Mouse (Mus musculus) adrenal gland, postnatal 14 days (tissue): ENCODE measurements around the gene Prkg1. TPM values are rescaled to one million over a fixed set of nuclear protein-coding genes. Genes with fewer than 3 reads are reported as not detected.
A peak's percentile ranks its signal among the peaks of the same experiment; 100 is the strongest.

Experiments used
- DNase-seq: peaks from one replicate; pipeline ENCODE4 v3.0.0; 2021; ENCODE audit warnings: mixed read lengths
- total RNA-seq: library from RNA; stranded (reverse); gene quantifications from 2 replicates; pipeline ENCODE4 v1.2.3, GENCODE M21; 2021

Gene Prkg1
- total RNA-seq, 1 experiment from 2014 or later, result 8.8 TPM

DNA sequence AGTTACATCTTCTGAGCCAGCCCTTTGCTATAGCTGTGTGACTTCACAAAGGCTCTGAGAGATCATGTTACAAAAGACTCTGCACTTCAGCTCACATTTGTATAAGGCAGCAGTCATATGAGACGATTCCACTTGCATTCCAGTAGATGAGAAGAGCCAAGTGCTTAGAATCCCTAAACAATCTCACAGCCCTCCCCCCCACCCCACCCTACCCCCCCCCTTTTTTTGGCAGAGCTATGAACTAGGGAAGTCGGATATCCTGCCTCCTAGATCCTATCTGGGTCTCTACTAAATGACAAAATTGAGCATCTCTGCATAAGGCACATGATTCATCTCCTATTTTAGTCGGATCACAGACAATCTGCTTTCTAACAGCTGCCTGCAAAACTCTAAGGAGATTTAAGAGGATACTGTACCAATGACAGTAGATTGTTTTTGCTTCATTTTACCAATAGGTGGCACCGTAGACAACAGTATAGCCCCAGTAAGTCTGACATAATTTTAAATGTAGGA lies 921.7 kb downstream of the Prkg1 start:
- DNase-seq, result no peak

DNA sequence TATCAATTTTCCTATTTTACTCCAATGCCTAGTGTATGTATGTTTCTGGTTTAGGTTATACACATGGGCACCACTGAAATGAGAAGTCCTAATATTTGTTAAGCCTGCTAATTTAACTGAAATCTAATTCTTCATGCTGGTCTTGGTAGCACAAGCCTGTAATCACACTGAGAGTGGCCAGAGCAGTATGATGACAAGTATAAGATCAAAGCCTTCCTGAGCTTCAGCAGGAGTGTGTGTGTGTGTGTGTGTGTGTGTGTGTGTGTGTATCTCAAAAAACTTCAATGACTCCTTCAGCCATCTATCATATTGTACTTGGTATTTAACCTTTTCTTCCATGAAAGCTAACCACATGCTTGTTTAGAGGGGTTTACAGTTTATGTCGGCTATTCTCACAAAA lies 922.2 kb downstream of the Prkg1 start:
- no peak for DNase-seq

GRCm38 (mm10) chr19:30833045-30833651 lies 931.7 kb downstream of the Prkg1 start:
- DNase-seq, result no peak

GRCm38 (mm10) chr19:30829231-30829775 lies 935.5 kb downstream of the Prkg1 start:
- DNase-seq, result no peak

- no peak for DNase-seq
These were observed 937.0 kb downstream of the Prkg1 start for GRCm38 (mm10) chr19:30827820-30828219.

GRCm38 (mm10) chr19:30826106-30826505 lies 938.7 kb downstream of the Prkg1 start:
- no peak for DNase-seq

DNA sequence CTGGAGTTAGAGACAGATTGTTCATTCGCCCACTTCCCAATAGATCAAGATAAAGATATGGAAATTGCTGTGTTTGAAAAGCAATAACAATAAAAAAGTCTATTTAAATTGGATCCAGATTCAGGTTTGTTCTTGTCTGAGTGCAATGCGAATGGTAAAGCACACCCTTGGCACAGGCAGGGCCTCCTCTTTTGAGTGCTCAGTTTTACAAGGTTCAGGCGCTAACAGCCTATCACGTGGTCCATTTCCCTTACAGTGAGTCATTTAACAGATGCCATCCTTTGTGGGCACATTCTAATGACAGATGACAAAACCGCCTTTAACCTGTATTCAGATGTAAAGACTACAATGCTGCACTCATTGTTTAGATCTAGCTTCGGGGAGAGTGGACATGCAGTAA lies 949.2 kb downstream of the Prkg1 start:
- no peak for DNase-seq

DNA sequence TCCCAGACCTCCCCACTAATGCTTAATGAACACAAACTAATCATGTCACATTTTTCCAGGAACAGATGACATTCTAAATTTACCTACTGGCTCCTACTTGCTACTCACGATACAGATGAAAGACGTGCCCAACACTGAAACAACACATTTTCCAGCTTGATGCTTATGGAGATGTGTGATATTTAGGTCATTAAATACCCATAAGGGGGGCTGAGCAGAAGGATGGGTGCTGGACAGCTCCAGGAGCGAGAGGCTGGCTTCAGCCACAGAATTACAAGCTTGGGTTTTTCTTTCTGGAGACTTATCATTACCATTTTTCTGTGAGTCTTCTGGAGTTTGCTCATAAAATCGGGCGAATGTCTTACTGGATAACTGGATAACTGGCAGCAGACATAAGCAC lies 958.6 kb downstream of the Prkg1 start:
- no peak for DNase-seq

DNA sequence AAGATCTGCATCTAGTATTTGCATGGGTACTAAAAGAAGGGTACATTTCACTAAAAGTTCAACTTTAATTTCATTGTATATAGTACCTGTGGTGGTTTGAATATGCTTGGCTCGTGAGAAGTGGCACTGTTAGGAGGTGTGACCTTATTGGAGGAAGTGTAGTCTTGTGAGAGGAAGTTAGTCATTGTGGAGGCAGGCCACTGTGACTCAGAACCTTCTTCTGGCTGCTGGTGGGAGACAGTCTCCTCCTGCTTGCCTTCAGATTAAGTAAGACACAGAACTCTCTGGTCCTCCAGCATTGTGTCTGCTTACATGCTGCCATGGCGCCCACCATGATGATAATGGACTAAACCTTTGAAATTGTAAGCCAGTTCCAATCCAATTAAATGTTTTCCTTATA lies 984.0 kb downstream of the Prkg1 start:
- DNase-seq, result no peak

- DNase-seq, result no peak
These were observed 996.5 kb downstream of the Prkg1 start for GRCm38 (mm10) chr19:30768316-30768715.

- no peak for DNase-seq
These were observed 1020.4 kb downstream of the Prkg1 start for GRCm38 (mm10) chr19:30744426-30744825.

DNA sequence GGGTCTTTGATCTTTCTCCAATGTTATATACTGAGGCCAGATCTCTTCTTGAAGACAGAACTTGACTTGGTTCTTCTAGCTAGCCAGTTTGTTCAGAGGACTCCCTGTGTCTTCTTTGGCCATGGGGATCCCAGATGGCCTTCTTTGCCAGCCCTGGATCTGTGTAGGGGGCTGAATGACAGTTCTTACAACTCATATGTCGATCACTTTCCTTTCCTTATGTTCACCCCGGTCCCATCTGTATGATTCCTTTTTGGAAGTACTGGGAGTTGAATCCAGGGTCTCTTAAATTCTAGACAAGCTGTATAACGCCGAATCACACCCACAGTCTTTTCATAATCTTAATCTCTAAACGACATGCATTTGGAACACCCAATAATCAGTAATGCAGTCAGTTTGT lies 1065.7 kb downstream of the Prkg1 start:
- DNase-seq, result no peak

DNA sequence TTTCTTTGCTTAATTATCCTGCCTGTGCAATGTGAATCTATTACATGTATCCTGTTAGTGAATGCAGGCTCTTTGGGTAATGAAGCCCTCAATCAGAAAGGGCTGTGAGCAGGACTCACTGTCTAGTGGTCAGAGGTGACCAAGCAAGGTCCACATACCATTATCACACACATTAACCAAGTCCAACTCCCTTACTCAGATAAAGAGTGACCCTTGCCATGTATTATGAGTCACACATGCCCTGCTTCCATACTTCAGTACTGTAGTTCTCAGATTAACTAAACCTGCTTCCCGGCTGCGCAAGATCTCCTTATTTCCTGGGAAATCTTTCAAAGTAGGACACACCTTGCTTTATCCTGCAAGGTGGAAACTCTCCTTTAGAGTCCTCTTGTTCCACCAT lies 1073.6 kb downstream of the Prkg1 start:
- no peak for DNase-seq

GRCm38 (mm10) chr19:30690691-30691090 lies 1074.1 kb downstream of the Prkg1 start:
- no peak for DNase-seq

DNA sequence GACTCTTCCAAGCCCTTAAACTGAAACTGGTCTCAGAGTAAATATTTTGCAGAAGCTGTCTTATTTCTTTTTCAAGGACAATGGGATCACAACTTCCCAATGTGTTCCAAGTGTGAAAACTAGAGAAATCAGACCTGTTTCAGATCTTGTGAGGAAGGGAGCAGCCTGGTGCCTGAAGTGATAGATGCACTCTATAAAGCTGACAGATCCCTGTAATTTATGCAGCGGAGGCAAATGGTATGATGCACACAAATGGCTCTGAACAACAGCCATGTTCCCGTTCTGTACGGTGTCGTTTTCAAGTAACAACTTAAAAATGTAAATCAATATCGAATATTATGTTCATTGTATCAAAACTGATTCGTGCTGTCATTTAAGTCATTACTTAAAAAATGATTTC lies 1076.9 kb downstream of the Prkg1 start:
- DNase-seq, result no peak

- DNase-seq, result no peak
These were observed 1088.5 kb downstream of the Prkg1 start for GRCm38 (mm10) chr19:30676308-30676707.

DNA sequence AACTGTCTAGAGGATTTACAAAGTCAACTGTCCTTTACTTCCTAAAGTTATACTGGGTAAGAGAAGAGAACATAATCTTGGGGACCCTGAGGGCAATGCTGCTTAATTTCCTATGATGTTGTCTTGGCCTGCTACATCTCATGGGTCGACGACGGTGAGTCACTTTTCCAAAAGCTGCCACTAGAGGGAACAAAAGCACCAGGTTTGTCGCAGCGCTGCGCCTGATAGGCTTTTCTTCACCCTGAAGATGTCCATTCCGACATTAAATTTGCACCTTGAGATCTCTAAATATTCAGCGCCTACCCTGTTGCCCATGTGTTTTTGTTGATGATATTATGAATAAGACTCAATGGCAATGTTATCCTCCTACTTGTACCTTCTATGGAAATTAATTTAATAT lies 1100.6 kb downstream of the Prkg1 start:
- peak; percentile 58 for DNase-seq

DNA sequence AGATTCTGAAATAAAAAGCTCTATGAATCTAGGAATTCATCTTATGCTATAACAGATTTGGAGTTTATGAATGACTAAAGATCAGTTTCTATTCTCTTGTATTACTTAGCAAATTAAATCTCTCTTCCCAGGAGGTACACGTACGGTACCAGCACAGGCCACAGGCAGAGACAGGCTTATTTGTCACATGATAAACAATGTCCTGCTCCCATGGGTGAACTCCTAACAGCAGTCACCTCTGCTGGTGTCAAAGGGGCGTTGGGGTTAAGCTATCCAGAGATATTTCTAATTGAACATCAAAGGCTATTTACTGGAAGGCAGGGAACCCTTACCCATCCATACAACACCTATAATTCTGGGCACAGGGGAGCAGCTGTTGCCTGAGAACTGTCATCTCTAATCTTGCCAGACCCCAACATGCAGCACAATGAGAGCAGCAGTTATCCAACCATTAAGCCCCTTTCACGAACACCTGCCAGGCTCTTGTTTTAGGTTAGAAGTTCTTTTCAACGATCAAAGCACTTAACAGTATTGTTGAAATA lies 1122.1 kb downstream of the Prkg1 start:
- no peak for DNase-seq

DNA sequence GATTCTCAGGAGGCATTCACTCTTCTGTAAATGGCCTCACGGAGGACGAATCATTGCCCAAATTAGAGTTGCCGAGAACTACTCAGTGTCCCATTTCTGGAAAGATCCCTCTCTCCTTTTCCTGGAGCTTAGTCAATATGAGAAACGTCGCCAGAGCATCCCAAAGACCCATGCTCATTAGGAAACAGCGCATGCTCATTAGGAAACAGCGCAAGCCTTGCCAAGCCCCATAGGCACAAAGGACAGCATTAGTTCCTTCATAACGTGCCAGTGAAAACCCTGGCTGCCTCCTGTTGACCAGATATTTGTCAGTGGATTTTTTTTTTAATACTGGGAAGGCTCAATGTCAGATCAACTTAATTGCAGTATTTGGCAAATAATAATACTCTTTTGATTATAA lies 1127.4 kb downstream of the Prkg1 start:
- no peak for DNase-seq

DNA sequence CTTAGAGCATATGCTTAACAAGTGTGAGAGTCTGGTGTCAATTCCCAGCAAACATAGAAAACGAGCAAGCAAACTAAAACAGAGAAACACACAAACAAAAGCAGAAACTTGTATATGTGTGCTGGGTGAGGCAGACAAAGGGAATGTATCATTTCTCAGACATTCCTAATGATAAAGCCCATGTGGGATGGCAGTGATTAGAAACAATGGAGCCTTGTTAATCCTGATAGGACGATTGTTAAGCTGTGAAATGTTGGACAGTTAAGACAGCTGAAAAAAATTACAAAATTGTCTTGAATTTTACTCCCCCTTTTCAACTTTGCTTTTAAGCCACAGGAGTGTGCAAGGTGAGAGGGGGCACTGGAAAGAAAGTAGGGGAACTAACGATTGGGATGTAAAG lies 1133.8 kb downstream of the Prkg1 start:
- DNase-seq, result no peak

DNA sequence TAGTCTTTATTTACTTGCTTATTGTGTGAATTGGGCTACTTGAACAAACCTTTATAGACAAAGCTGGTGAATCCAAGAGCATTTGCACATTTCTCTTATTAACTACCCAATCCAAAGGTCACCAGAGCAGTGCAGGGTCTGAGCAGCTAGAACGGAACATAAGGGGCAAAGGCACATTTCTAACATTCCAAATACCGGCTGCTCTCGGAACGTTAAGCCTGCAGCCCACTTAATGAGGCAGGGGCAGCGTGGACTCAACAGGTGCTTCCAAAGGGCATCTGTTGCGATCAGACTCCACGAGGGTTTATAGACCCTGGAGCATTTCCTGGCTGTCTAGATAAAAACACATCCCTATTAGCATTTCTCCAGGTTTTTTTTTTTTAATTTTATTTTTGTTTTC lies 1138.8 kb downstream of the Prkg1 start:
- DNase-seq, result no peak

- DNase-seq, result no peak
These were observed 1139.4 kb downstream of the Prkg1 start for GRCm38 (mm10) chr19:30625391-30625790.

GRCm38 (mm10) chr19:30623620-30624019 lies 1141.2 kb downstream of the Prkg1 start:
- DNase-seq, result no peak
